Mouse (Mus musculus) liver, adult 2 months (tissue): ENCODE results near the gene Slc7a15.

Experiments
- CTCF ChIP-seq: fragments of 200-500 bp; IDR thresholded peaks from 2 replicates; pipeline ENCODE4 v1.5.1; 2011; ENCODE audit warnings: low read depth, low read length, control low read depth
- POLR2A ChIP-seq: fragments of 200-500 bp; IDR thresholded peaks from 2 replicates; pipeline ENCODE4 v1.6.1; 2011; ENCODE audit warnings: low read length, control low read depth; ENCODE audit not compliant: insufficient read depth; ENCODE audit errors: extremely low read depth

- TF ChIP-seq POLR2A, result no peak
- no peak for TF ChIP-seq CTCF
These were observed 113.6 kb downstream of the Slc7a15 start for GRCm38 (mm10) chr12:8485247-8485646.
